Mouse (Mus musculus) hindbrain, embryonic 14.5 days (tissue): ENCODE measurements around the gene Mcm8. TPM values are rescaled to one million over a fixed set of nuclear protein-coding genes. Genes with fewer than 3 reads are reported as not detected.
A peak's percentile ranks its signal among the peaks of the same experiment; 100 is the strongest.

Source experiments
- ATAC-seq: fragments of 200-750 bp; cut with Nextera tagmentation; 2 replicates; pipeline ENCODE4 v1.8.0; 2017; ENCODE audit warnings: moderate number of reproducible peaks, mild to moderate bottlenecking, moderate TSS enrichment, moderate library complexity; ENCODE audit not compliant: low FRiP score
- DNase-seq: peaks from one replicate; pipeline ENCODE4 v3.0.0-alpha.2; 2015; ENCODE audit warnings: low spot score
- H3K27ac ChIP-seq: fragments of 300-500 bp; sonication (generic); 2 replicates; pipeline ENCODE4 v1.5.1; 2014; ENCODE audit warnings: mild to moderate bottlenecking, moderate library complexity
- H3K27me3 ChIP-seq: fragments of 300-500 bp; sonication (generic); 2 replicates; pipeline ENCODE4 v1.6.1; 2014; ENCODE audit warnings: mild to moderate bottlenecking, low read length, mixed read lengths; ENCODE audit not compliant: control insufficient read depth, insufficient read depth
- H3K36me3 ChIP-seq: fragments of 300-500 bp; sonication (generic); replicated peaks from 2 replicates; pipeline ENCODE4 v1.6.1; 2014; ENCODE audit not compliant: control insufficient read depth, insufficient read depth
- H3K4me1 ChIP-seq: fragments of 300-500 bp; sonication (generic); replicated peaks from 2 replicates; pipeline ENCODE4 v1.6.1; 2014; ENCODE audit warnings: antibody characterized with exemption, low read length, mixed read lengths; ENCODE audit not compliant: control insufficient read depth, insufficient read depth
- H3K4me2 ChIP-seq: fragments of 300-500 bp; sonication (generic); replicated peaks from 2 replicates; pipeline ENCODE4 v1.6.1; 2014; ENCODE audit warnings: mild to moderate bottlenecking, moderate library complexity
- H3K4me3 ChIP-seq: fragments of 300-500 bp; sonication (generic); replicated peaks from 2 replicates; pipeline ENCODE4 v1.5.1; 2014; ENCODE audit warnings: mild to moderate bottlenecking, low read length
- H3K9ac ChIP-seq: fragments of 300-500 bp; sonication (generic); 2 replicates; pipeline ENCODE4 v1.6.1; 2014
- H3K9me3 ChIP-seq: fragments of 300-500 bp; sonication (generic); 2 replicates; pipeline ENCODE4 v1.6.1; 2016; ENCODE audit warnings: low read length; ENCODE audit not compliant: control insufficient read depth
- WGBS: fragments of 180-500 bp; shearing (Covaris S2); extraction: QIAGEN DNeasy Blood & Tissue Kit; methylation state at CpG from one replicate; pipeline ENCODE4 v1.1.7; 2014; 5-methylcytosine and 5-hydroxymethylcytosine counted together
- polyA plus RNA-seq: library from polyadenylated mRNA; unstranded; fragments of >200 nt; fragmentation: Nextera tagmentation; extraction: Ambion mirVana; gene quantifications from 2 replicates; pipeline ENCODE4 v1.2.1, GENCODE M21; 2014

Mcm8 gene
- polyA plus RNA-seq, 1 experiment from 2014 or later, result 6.6 TPM

DNA sequence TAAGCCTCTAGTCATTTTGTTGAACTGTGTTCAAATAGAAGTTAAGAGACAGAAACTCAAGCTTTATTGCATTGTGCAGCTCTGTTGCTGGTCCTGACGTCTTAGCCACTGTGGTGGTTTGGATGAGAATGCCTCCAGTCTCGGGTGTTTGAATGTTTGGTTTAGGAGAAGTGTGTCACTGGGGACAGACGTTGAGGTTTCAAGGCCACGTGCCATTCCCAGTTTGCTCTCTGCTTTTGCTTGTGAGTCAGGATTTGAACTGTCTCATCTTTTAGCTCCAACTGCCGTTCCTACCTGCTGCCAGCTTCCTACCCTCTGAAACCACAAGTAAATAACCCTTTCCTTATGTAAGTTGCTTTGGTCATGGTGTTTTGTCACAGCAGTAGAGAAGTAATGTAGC, 51.6 kb downstream of the Mcm8 start:
- Histone ChIP-seq H3K9me3 (no peaks in the 10 kb centered on the region), H3K27ac (no peak overlapping the region), H3K4me1 (no peaks in the 10 kb centered on the region), H3K4me3 (no peak overlapping the region), H3K4me2 (no peak overlapping the region), H3K9ac (no peak overlapping the region), H3K27me3 (no peaks in the 10 kb centered on the region), H3K36me3 (peaks cover 30% of the 10 kb centered on the region)
- WGBS, result 81% methylated on average over 5 of the region's 5 CpGs
- ATAC-seq (no peak), DNase-seq (no peak)

DNA sequence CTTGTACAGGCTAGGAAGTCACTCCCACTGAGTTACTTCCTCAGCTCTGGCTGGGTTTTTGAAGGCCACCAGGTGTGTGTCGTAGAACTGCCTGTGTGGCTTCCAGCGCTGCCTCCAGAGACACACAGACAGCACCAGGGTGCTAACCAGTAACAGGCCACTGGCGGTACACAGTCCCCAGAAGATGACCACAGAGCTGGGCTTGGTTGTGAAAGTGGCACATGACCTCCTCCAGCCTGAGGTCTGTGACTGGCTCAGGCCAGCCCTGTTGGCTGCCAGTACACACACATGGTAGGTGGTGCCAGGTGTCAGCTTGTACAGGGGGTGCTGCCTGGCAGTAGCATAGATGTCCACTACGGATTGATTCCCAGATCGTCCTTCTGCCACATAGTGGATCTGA, 53.7 kb downstream of the Mcm8 start:
- no peaks in the 10 kb centered on the region for H3K27me3 ChIP-seq
- no peak overlapping the region for H3K4me3 ChIP-seq
- H3K9ac ChIP-seq, result no peak overlapping the region
- peaks cover 24% of the 10 kb centered on the region for H3K36me3 ChIP-seq
- H3K27ac ChIP-seq, result no peak overlapping the region
- no peaks in the 10 kb centered on the region for H3K4me1 ChIP-seq
- no peak for ATAC-seq
- 90% methylated on average over 5 of the region's 5 CpGs for WGBS
- DNase-seq, result no peak
- H3K9me3 ChIP-seq, result no peaks in the 10 kb centered on the region
- no peak overlapping the region for H3K4me2 ChIP-seq

DNA sequence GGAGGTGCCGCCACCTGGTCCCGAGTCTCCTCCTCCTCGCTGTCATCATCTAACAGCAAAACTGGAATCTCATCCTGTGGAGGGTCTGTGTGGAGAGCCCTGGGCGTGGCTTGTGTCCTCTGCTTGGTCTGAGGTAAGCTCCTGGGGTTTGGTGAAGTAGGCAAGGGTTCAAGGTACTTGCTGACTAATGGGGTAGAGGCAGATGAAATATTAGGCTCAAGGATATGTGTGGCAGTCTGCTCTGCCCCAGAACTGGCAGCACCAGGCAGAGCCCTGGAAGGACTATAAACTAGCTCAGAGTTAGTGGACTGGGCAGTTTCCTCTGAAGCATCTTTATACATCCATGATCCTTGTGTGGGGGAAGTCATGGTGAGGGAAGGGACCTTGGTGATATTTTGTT, 54.3 kb downstream of the Mcm8 start:
- ATAC-seq, result no peak
- 84% methylated on average over 4 of the region's 4 CpGs for WGBS
- Histone ChIP-seq H3K4me3 (no peak overlapping the region), H3K27me3 (no peaks in the 10 kb centered on the region), H3K27ac (no peak overlapping the region), H3K4me1 (no peaks in the 10 kb centered on the region), H3K36me3 (peaks cover 20% of the 10 kb centered on the region), H3K9me3 (no peaks in the 10 kb centered on the region), H3K9ac (no peak overlapping the region), H3K4me2 (no peak overlapping the region)
- DNase-seq, result no peak

DNA sequence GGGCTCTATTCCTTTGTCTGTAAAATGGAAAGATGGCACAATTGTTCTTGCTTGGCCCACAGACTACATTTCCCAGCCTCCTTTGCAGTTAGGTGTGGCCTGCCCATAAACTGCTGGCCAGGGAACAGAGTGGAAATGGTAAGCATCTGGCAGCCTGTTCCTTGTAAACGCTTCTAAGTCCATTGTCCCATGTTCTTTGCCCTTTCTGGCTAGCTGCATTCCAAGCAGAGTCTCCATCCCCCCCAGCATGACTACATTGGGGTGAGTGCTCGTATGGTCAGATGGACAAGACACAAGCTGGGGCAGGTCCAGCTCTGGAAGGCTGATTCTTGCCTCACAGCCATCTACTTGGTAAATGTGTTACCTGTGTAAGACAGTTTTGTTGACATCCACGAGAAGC, 55.7 kb downstream of the Mcm8 start:
- DNase-seq, result no peak
- H3K27ac ChIP-seq, result no peak overlapping the region
- peaks cover 8% of the 10 kb centered on the region for H3K36me3 ChIP-seq
- no peak overlapping the region for H3K4me3 ChIP-seq
- WGBS, result 81% methylated on average over 3 of the region's 3 CpGs
- no peak for ATAC-seq
- H3K27me3 ChIP-seq, result no peaks in the 10 kb centered on the region
- H3K9me3 ChIP-seq, result no peaks in the 10 kb centered on the region
- H3K4me1 ChIP-seq, result no peaks in the 10 kb centered on the region
- H3K4me2 ChIP-seq, result no peak overlapping the region
- H3K9ac ChIP-seq, result no peak overlapping the region

DNA sequence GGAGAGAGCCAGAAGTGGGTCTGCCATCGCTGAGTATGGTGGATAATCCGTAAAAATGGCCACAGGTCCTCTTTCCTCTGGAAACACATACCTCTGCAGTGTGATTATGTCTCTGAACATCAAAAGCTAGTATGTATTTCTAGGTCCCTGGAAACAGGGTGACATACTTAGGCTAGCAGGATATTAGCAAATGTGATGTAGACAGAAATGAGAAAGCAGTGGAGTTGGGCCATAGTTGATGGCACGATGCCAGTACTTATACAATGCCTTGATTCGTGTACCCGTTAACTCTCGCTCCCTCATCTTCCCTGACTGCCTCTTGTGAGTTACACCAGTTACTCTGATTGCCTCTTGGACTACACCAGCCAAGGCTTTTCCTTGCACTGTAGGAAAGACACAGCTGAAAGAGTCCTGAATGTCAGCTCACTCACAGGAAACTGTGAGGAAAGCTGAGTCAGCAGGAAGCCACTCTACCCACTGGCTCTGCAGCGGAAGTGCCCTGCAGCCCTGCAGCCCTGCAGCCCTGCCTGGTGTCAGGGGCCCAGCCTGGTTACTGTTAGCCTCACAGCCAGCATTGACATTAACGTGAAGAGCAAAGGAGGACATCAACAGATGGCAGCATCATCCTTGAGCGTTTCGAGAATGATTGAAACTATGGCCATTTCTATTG, 57.9 kb downstream of the Mcm8 start:
- Histone ChIP-seq H3K4me1 (peaks cover 5% of the 10 kb centered on the region), H3K27me3 (peaks cover 16% of the 10 kb centered on the region), H3K4me3 (no peak overlapping the region), H3K4me2 (no peak overlapping the region), H3K9ac (no peak overlapping the region), H3K9me3 (no peaks in the 10 kb centered on the region), H3K27ac (no peak overlapping the region), H3K36me3 (no peaks in the 10 kb centered on the region)
- DNase-seq (no peak), ATAC-seq (no peak)
- WGBS, result 83% methylated on average over 10 of the region's 10 CpGs

DNA sequence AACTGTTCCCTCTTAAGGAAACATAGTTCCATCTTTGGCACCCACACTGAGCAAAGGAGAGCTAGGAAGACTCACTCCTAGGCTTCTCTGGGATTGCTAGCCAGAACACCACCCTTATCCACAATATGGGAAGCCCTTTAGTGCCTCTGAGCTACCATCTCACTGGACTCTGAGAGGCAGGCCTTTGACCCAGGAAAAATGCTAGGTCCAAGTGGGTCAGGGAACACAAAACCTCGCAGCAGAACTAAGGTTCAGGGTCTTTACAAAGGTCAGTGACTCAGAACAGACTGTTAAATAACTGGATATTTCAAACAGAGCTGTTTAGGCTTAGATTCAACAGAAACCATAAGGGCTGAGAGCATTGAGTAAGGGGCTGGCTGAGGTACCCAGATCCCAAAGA, 61.0 kb downstream of the Mcm8 start:
- Histone ChIP-seq H3K9me3 (no peaks in the 10 kb centered on the region), H3K27me3 (peaks cover 38% of the 10 kb centered on the region), H3K4me2 (no peak overlapping the region), H3K4me3 (no peak overlapping the region), H3K9ac (no peak overlapping the region), H3K36me3 (no peaks in the 10 kb centered on the region), H3K4me1 (peaks cover 9% of the 10 kb centered on the region), H3K27ac (no peak overlapping the region)
- ATAC-seq, result no peak
- no peak for DNase-seq
- WGBS, result 66% methylated on average over 1 of the region's 1 CpGs

DNA sequence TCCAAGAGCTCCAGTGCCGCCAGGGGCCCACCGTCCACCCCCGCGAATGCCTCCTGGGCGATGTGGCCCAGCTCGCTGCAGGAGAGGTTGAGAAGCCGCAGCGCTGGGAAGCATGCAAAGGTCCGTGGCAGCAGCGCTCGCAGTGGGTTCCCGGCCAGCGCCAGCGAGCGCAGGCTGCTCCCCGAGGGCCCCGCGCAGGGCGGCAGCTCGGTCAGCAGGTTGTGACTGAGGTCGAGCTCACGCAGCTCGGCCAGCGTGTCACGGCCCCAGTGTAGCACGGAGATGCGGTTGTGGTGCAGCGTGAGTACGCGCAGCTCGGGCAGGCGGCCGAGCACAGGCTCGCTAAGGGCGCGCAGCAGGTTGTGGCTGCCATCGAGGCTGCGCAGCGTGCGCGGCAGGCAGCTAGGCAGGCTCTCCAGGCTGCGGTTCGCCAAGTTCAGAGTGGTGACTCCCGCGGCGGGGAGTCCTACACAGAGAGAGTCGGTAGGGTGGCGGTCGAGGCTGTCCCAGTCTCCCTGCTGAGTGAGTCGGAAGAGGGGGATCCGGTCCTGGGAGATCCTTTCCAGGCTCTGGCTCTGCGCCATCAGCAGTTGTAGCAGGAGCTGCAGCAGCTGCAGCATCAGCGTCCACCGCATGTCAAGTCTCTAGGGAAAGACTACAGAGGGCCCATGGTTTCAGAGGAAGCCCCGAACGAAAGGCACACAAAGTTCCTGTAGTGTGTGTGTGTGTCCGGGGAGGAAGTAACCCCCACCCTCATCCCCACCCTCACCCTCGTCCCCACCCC, 63.5 kb downstream of the Mcm8 start:
- Histone ChIP-seq H3K4me3 (peak overlapping the region; percentile 53), H3K4me2 (peak overlapping the region; percentile 72), H3K36me3 (no peaks in the 10 kb centered on the region), H3K27me3 (peaks cover 39% of the 10 kb centered on the region), H3K4me1 (peaks cover 9% of the 10 kb centered on the region), H3K9ac (peak overlapping the region; percentile 48), H3K27ac (no peak overlapping the region), H3K9me3 (no peaks in the 10 kb centered on the region)
- under 1% methylated on average over 58 of the region's 58 CpGs for WGBS
- DNase-seq (peak; percentile 65), ATAC-seq (peak; percentile 75)

DNA sequence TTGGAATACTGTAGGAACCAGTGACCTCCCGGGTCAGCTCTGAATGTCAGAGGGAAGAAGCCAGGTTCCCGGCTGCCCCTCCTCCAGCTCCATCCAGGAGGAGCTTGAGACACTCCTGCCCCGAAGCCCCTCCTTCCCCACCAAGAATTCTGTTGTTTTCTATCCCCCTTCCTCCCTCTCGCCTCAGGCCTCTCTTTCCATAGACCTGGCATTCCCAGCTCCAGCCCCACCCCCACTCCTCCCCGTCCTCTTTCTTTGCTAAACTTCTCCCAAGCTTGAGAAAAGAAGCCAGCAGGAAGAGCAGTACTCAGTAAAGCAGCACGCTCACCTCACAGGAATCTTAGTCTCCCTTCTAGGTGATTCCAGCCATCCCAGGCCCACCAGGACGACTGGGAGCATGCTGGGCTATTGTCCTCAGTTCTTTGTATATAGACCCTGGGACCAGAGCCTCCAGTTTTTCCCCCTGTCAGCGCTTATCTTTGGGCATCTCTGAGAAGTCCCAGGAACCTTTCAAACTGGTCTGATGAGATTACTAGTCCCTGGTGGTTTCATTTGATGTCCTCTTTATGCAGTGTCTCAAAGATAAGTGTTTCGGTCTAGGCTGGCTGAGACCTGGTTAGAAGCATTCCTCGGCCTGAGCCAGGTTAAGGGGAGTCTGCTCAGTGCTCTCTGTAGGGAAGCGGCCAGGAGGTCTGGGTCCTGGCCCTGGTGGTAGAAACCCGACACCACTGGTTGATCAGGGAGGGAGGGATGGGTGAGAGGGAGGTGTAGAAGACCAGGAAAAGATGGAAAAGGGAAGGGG, 65.1 kb downstream of the Mcm8 start, which contains the start of gene Lrrn4:
Lrrn4 (minus strand) TSS at position 48 of the 802 bp plus-strand sequence.
- no peaks in the 10 kb centered on the region for H3K36me3 ChIP-seq
- no peak for DNase-seq
- H3K9me3 ChIP-seq, result no peaks in the 10 kb centered on the region
- no peak for ATAC-seq
- H3K27ac ChIP-seq, result no peak within 1 kb of the TSS
- WGBS, result 4% methylated on average over 12 of the region's 12 CpGs
- peaks cover 9% of the 10 kb centered on the region for H3K4me1 ChIP-seq
- H3K9ac ChIP-seq, result peak within 1 kb of the TSS; percentile 48
- peak within 1 kb of the TSS; percentile 53 for H3K4me3 ChIP-seq
- peaks cover 39% of the 10 kb centered on the region for H3K27me3 ChIP-seq
- peak within 1 kb of the TSS; percentile 72 for H3K4me2 ChIP-seq

DNA sequence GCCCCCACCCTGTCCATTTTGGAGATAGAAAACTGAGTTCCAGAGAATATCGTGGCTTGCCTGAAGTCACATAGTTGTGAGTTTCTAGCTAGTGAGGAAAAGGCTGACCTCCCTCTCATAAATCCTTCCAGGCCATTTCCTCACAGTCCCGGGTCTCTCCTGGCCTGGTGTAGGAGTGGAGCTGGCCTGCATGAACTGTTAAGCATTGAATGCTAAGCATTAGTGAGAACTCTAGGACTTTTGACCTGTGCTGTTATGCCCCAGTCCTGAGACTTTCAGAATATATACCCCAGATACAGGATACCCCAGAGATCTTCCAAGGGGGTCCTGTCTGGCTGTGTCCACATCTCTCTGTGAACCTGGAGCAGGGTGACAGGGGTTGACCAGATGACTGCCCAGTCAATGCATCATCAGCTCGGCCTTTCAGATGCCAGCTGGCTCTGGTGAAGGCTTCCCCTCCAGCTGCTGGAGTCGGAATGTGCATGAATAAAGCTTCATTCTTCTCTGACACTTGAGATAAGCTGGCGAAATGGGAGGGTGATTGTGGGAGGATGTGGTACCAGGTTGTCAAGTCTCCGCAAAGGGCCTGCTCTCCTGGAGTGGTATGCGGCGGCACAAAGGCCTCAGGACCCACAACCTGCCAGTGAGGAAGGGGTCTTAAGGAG, 68.5 kb downstream of the Mcm8 start:
- 81% methylated on average over 8 of the region's 8 CpGs for WGBS
- Histone ChIP-seq H3K27ac (no peak overlapping the region), H3K4me3 (no peak overlapping the region), H3K36me3 (no peaks in the 10 kb centered on the region), H3K9ac (no peak overlapping the region), H3K4me2 (no peak overlapping the region), H3K27me3 (peaks cover 18% of the 10 kb centered on the region), H3K9me3 (no peaks in the 10 kb centered on the region), H3K4me1 (0 out of 2 replicates have a peak, but pooled peaks cover 4% of the 10 kb centered on the region)
- ATAC-seq (no peak), DNase-seq (no peak)
